Mouse (Mus musculus): Measurements from ENCODE around the gene Ints11. TPM values are rescaled to one million over a fixed set of nuclear protein-coding genes. Genes with fewer than 3 reads are reported as not detected.

The Ints11 gene
- polyA plus RNA-seq, 1 experiment, result 23.0 TPM

- no peak overlapping the region for H3K27ac ChIP-seq (ENCODE audit: insufficient read depth, low read depth, low read length)
- no peak for TF ChIP-seq CTCF (IDR thresholded peaks at IDR 0.05; ENCODE audit: low read depth, low read length)
- TF ChIP-seq POLR2A (IDR thresholded peaks at IDR 0.05; ENCODE audit: borderline replicate concordance, low read depth, low read length), result no peak
- H3K4me3 ChIP-seq (ENCODE audit: insufficient read depth, low read length), result no peak overlapping the region
- H3K4me1 ChIP-seq (ENCODE audit: control insufficient read depth, insufficient read depth, low read length), result peaks cover 30% of the 10 kb centered on the region
Observed at GRCm38 (mm10) chr4:155898318-155898717, 29.0 kb downstream of the Ints11 start.

GRCm38 (mm10) chr4:155899355-155899754, 30.0 kb downstream of the Ints11 start:
- Histone ChIP-seq H3K27ac (ENCODE audit: insufficient read depth, low read depth, low read length) (no peak overlapping the region), H3K4me1 (ENCODE audit: control insufficient read depth, insufficient read depth, low read length) (peaks cover 21% of the 10 kb centered on the region), H3K4me3 (ENCODE audit: insufficient read depth, low read length) (no peak overlapping the region)
- no peak for TF ChIP-seq POLR2A (IDR thresholded peaks at IDR 0.05; ENCODE audit: borderline replicate concordance, low read depth, low read length)
- no peak for TF ChIP-seq CTCF (IDR thresholded peaks at IDR 0.05; ENCODE audit: low read depth, low read length)

GRCm38 (mm10) chr4:155901205-155901604, 31.9 kb downstream of the Ints11 start:
- TF ChIP-seq POLR2A (IDR thresholded peaks at IDR 0.05; ENCODE audit: borderline replicate concordance, low read depth, low read length) (no peak), CTCF (IDR thresholded peaks at IDR 0.05; ENCODE audit: low read depth, low read length) (no peak)
- Histone ChIP-seq H3K27ac (ENCODE audit: insufficient read depth, low read depth, low read length) (no peak overlapping the region), H3K4me3 (ENCODE audit: insufficient read depth, low read length) (no peak overlapping the region), H3K4me1 (ENCODE audit: control insufficient read depth, insufficient read depth, low read length) (peaks cover 3% of the 10 kb centered on the region; the same call in 1 of the 2 replicates)

GRCm38 (mm10) chr4:155903246-155903645, 33.9 kb downstream of the Ints11 start:
- Histone ChIP-seq H3K27ac (ENCODE audit: insufficient read depth, low read depth, low read length) (no peak overlapping the region), H3K4me1 (ENCODE audit: control insufficient read depth, insufficient read depth, low read length) (peaks cover 3% of the 10 kb centered on the region; the same call in 1 of the 2 replicates), H3K4me3 (ENCODE audit: insufficient read depth, low read length) (no peak overlapping the region)
- no peak for TF ChIP-seq CTCF (IDR thresholded peaks at IDR 0.05; ENCODE audit: low read depth, low read length)
- TF ChIP-seq POLR2A (IDR thresholded peaks at IDR 0.05; ENCODE audit: borderline replicate concordance, low read depth, low read length), result no peak

GRCm38 (mm10) chr4:155904318-155905102, 35.2 kb downstream of the Ints11 start:
- Histone ChIP-seq H3K4me1 (ENCODE audit: control insufficient read depth, insufficient read depth, low read length) (peaks cover 3% of the 10 kb centered on the region; the same call in 1 of the 2 replicates), H3K4me3 (ENCODE audit: insufficient read depth, low read length) (no peak overlapping the region), H3K27ac (ENCODE audit: insufficient read depth, low read depth, low read length) (no peak overlapping the region)
- TF ChIP-seq CTCF (IDR thresholded peaks at IDR 0.05; ENCODE audit: low read depth, low read length) (no peak), POLR2A (IDR thresholded peaks at IDR 0.05; ENCODE audit: borderline replicate concordance, low read depth, low read length) (no peak)

GRCm38 (mm10) chr4:155905634-155906033, 36.3 kb downstream of the Ints11 start:
- H3K27ac ChIP-seq (ENCODE audit: insufficient read depth, low read depth, low read length), result no peak overlapping the region
- peaks cover 3% of the 10 kb centered on the region; the same call in 1 of the 2 replicates for H3K4me1 ChIP-seq (ENCODE audit: control insufficient read depth, insufficient read depth, low read length)
- H3K4me3 ChIP-seq (ENCODE audit: insufficient read depth, low read length), result no peak overlapping the region
- TF ChIP-seq POLR2A (IDR thresholded peaks at IDR 0.05; ENCODE audit: borderline replicate concordance, low read depth, low read length), result no peak
- no peak for TF ChIP-seq CTCF (IDR thresholded peaks at IDR 0.05; ENCODE audit: low read depth, low read length)

GRCm38 (mm10) chr4:155906125-155906524, 36.8 kb downstream of the Ints11 start:
- Histone ChIP-seq H3K4me1 (ENCODE audit: control insufficient read depth, insufficient read depth, low read length) (peaks cover under 1% of the 10 kb centered on the region; the same call in 1 of the 2 replicates), H3K27ac (ENCODE audit: insufficient read depth, low read depth, low read length) (no peak overlapping the region), H3K4me3 (ENCODE audit: insufficient read depth, low read length) (no peak overlapping the region)
- TF ChIP-seq CTCF (IDR thresholded peaks at IDR 0.05; ENCODE audit: low read depth, low read length) (no peak), POLR2A (IDR thresholded peaks at IDR 0.05; ENCODE audit: borderline replicate concordance, low read depth, low read length) (no peak)

- no peak overlapping the region for H3K4me3 ChIP-seq (ENCODE audit: insufficient read depth, low read length)
- TF ChIP-seq POLR2A (IDR thresholded peaks at IDR 0.05; ENCODE audit: borderline replicate concordance, low read depth, low read length), result no peak
- TF ChIP-seq CTCF (IDR thresholded peaks at IDR 0.05; ENCODE audit: low read depth, low read length), result no peak
- no peaks in the 10 kb centered on the region for H3K4me1 ChIP-seq (ENCODE audit: control insufficient read depth, insufficient read depth, low read length)
- H3K27ac ChIP-seq (ENCODE audit: insufficient read depth, low read depth, low read length), result no peak overlapping the region
Observed at GRCm38 (mm10) chr4:155907003-155907402, 37.7 kb downstream of the Ints11 start.

- Histone ChIP-seq H3K4me1 (ENCODE audit: control insufficient read depth, insufficient read depth, low read length) (no peaks in the 10 kb centered on the region), H3K4me3 (ENCODE audit: insufficient read depth, low read length) (no peak overlapping the region), H3K27ac (ENCODE audit: insufficient read depth, low read depth, low read length) (no peak overlapping the region)
- TF ChIP-seq CTCF (IDR thresholded peaks at IDR 0.05; ENCODE audit: low read depth, low read length) (no peak), POLR2A (IDR thresholded peaks at IDR 0.05; ENCODE audit: borderline replicate concordance, low read depth, low read length) (no peak)
Observed at GRCm38 (mm10) chr4:155908281-155908680, 38.9 kb downstream of the Ints11 start.

GRCm38 (mm10) chr4:155908751-155909150, 39.4 kb downstream of the Ints11 start:
- H3K4me3 ChIP-seq (ENCODE audit: insufficient read depth, low read length), result no peak overlapping the region
- H3K27ac ChIP-seq (ENCODE audit: insufficient read depth, low read depth, low read length), result no peak overlapping the region
- no peaks in the 10 kb centered on the region for H3K4me1 ChIP-seq (ENCODE audit: control insufficient read depth, insufficient read depth, low read length)
- TF ChIP-seq CTCF (IDR thresholded peaks at IDR 0.05; ENCODE audit: low read depth, low read length) (no peak), POLR2A (IDR thresholded peaks at IDR 0.05; ENCODE audit: borderline replicate concordance, low read depth, low read length) (no peak)
